Mouse (Mus musculus): ENCODE data around the gene Hoxa2. TPM values are rescaled to one million over a fixed set of nuclear protein-coding genes. Genes with fewer than 3 reads are reported as not detected.

Gene Hoxa2
- 1.7 and 1.8 TPM in 2 replicates for polyA plus RNA-seq (2012; rRNA removed)

GRCm38 (mm10) chr6:52164626-52165440, at the start of gene Hoxa2:
TSS of gene Hoxa2 (minus strand) at chr6:52164831.

DNA sequence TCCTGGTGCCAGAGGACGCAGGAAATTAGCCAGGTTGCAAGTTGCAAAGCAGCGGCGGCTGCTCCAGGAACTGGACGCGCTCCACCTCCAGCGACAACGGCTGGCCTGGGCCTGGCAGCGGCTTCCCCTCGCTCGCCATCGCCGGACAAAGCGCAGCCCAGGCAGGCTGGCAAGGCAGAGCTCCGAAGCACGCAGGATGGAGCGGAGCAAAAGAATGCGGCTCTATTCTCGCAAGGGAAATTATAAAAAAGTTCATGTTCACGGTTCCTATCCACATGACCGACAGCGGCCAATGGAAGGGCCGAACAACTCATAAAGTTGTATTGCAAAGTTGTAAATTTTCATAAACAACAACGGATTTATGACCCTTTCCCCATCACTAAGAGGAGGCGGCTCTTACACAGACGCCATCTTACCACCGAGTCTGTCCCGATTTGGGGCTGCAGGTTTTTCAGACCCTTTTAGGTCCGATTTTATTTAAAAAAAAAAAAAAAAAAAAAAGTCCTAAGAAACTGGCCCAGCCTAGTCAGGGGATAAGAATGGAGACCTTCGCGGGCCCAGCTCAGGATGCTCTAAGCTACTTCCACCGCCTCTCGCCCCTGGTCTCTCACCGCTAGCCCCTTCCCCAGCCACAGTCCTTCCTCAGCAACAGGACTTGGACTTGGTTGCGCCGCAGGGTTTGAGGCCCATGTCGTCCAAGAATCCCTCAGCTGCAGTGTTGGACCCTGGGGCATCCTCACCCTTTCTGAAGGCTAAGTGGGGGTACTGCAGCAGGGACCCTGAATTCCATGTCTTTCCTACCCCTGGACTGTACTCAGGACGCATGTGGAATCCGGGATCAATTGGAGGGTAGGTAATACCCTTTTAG, 48.7 kb upstream of the Hoxa2 start, which contains the start of the genes Hoxa3 and Gm28308:
TSS of gene Hoxa3 (minus strand) at position 218 of the 868 bp plus-strand sequence.
TSS of gene Gm28308 (minus strand) at position 221 of the 868 bp plus-strand sequence.

GRCm38 (mm10) chr6:52208072-52208867, 43.6 kb upstream of the Hoxa2 start, which contains the start of gene Hoxa6:
TSS of gene Hoxa6 (minus strand) at chr6:52208722.

DNA sequence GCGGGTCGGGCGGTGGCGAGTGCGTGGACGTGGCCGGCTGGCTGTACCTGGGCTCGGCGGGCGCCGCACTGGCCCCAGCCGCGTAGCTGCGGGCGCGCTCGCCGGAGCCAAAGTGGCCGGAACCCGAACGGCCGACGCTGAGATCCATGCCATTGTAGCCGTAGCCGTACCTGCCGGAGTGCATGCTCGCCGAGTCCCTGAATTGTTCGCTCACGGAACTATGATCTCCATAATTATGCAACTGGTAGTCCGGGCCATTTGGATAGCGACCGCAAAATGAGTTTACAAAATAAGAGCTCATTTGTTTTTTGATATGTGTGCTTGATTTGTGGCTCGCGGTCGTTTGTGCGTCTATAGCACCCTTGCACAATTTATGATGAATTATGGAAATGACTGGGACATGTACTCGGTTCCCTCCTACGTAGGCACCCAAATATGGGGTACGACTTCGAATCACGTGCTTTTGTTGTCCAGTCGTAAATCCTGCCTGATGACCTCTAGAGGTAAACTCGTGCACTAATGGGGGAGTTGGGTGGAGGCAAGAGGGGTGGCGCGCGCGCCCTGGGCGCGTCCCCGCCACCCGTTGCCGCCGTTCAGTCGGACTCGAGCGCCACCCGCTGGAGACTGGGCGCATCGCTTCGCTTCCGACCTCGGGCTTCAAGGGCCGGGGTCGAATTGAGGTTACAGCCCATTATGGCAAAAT, 39.6 kb upstream of the Hoxa2 start, which contains the start of gene Hoxa5:
TSS of gene Hoxa5 (minus strand) at position 538 of the 703 bp plus-strand sequence.

GRCm38 (mm10) chr6:52190906-52191810, 26.5 kb upstream of the Hoxa2 start, which contains the start of gene Hoxa4:
TSS of gene Hoxa4 (minus strand) at chr6:52191753.

DNA sequence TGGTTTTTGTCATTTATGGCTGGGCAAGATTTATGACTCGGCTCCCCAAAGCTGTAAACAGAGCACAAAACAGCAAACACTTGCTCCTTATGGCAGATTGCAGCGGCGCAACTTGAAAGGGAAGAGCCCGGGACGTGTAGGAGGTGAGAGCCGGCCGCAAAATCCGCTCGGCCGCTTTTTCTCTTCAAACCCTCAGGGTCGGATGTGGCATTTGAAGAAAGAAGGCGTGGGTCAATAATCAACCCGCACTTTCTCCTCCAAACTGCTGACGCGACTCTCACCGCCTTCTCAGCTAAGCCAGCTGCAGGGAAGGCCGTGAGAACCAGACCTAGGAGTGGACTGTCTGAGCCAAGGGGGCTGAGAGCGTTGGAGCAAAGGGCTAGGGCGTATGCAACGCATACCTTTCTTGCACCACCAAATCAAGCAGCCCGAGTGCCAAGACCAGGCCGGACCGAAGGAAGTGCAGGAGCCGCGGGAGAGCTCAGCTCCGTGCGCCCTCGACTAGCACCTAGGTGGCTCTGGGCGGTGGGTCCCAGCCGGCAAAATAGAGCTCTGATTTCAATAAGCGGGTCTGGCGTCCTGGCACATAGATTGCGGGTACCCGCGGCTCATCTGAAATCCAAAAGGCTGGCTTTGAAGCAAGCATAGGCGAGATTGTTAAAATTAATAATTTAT, 12.6 kb upstream of the Hoxa2 start, which contains the start of gene 5730596B20Rik:
TSS of gene 5730596B20Rik (plus strand) at position 438 of the 675 bp plus-strand sequence.

DNA sequence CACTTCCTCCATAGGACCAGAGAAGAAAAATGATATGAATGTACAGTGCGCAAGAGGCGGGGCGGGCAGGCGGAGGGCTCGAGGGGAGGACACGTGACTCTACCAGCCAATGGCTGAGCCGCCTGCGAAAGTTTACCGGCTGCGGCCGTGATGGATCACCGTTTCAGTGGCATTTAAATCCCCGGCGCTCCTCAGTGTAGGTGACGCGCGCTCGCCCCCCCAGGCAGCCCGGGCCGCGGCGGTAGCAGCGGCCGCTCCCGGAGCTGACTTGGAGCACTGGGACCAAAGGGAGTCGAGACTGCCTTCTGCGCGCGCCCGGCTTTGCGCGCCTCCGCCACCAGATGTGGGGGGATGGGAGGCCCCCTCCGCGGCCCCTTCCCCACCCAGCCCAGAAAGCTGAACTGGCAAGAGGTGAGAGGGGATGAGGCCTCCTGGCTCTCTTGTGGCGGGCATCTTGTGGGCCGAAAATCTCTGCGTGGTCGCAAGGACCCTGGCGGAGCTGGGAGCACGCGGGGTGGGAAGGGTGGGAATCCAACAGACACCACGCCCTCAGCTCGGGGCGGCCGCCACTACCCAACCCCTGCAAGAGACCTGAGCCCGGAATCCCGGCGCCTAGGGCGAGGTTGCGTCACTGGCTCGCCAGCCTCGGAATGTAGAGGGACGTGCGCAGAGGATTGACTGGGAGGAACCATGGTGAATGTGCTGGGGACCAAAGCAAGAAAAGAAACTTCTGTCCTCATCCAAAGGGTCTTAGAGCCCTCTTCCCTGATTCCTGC, 6.2 kb downstream of the Hoxa2 start, which contains the start of gene Hoxa1:
TSS of gene Hoxa1 (minus strand) at position 42 of the 776 bp plus-strand sequence.

Other genes with a start within 250 kb of the Hoxa2 start
- gene Skap2, start 152.3 kb downstream of the Hoxa2 start, polyA plus RNA-seq (2012; rRNA removed) = 2.7 and 4.4 TPM in 2 replicates
- gene Hoxa1, start 6.5 kb downstream of the Hoxa2 start, polyA plus RNA-seq (2012; rRNA removed) = 0.35 and 0.45 TPM in 2 replicates
- 0.05 TPM in 1 of 2 replicates, not detected in the other for gene 5730596B20Rik, start 12.7 kb upstream of the Hoxa2 start, polyA plus RNA-seq (2012; rRNA removed)
- 1.6 and 2.2 TPM in 2 replicates for gene Hoxa4, start 26.9 kb upstream of the Hoxa2 start, polyA plus RNA-seq (2012; rRNA removed)
- 17.8 and 22.4 TPM in 2 replicates for gene Hoxa5, start 39.8 kb upstream of the Hoxa2 start, polyA plus RNA-seq (2012; rRNA removed)
- gene Hoxa6, start 43.9 kb upstream of the Hoxa2 start, polyA plus RNA-seq (2012; rRNA removed) = 7.2 and 7.6 TPM in 2 replicates
- gene Hoxa3, start 48.5 kb upstream of the Hoxa2 start, polyA plus RNA-seq (2012; rRNA removed) = 9.8 and 12.6 TPM in 2 replicates
- gene Gm28308, start 48.5 kb upstream of the Hoxa2 start, polyA plus RNA-seq (2012; rRNA removed) = 7.2 and 8.5 TPM in 2 replicates
- gene Hoxa7, start 57.0 kb upstream of the Hoxa2 start, polyA plus RNA-seq (2012; rRNA removed) = 8.0 and 10.8 TPM in 2 replicates
- 43.7 and 45.9 TPM in 2 replicates for gene Hoxa9, start 66.3 kb upstream of the Hoxa2 start, polyA plus RNA-seq (2012; rRNA removed)
- 14.6 and 23.1 TPM in 2 replicates for gene Hoxa10, start 76.0 kb upstream of the Hoxa2 start, polyA plus RNA-seq (2012; rRNA removed)
- 5.8 and 5.9 TPM in 2 replicates for gene Hoxa11, start 81.0 kb upstream of the Hoxa2 start, polyA plus RNA-seq (2012; rRNA removed)
- not detected in 2 replicates for gene Hoxa13, start 96.0 kb upstream of the Hoxa2 start, polyA plus RNA-seq (2012; rRNA removed)
- 2.6 and 3.1 TPM in 2 replicates for gene Evx1, start 148.7 kb upstream of the Hoxa2 start, polyA plus RNA-seq (2012; rRNA removed)